Mouse (Mus musculus): Measurements from ENCODE around the gene Olfr877. TPM values are rescaled to one million over a fixed set of nuclear protein-coding genes. Genes with fewer than 3 reads are reported as not detected.

Gene Olfr877
- polyA plus RNA-seq, 1 experiment from 2014 or later: not detected

GRCm38 (mm10) chr9:37870246-37870645, 16.2 kb downstream of the Olfr877 start:
- WGBS: 62% methylated on average over 1 of the region's 1 CpGs
- no peak overlapping the region for H3K4me2 ChIP-seq (ENCODE audit: low read depth, severe bottlenecking)
- no peaks in the 10 kb centered on the region for H3K27me3 ChIP-seq (ENCODE audit: control insufficient read depth, insufficient read depth, low read length)
- ATAC-seq (ENCODE audit: insufficient number of reproducible peaks, low FRiP score, low TSS enrichment, low read depth): no peak
- DNase-seq (ENCODE audit: low spot score): no peak
- H3K4me1 ChIP-seq (ENCODE audit: control insufficient read depth, insufficient read depth, low read length): no peaks in the 10 kb centered on the region
- no peak overlapping the region for H3K4me3 ChIP-seq (ENCODE audit: low read depth, low read length)
- H3K9me3 ChIP-seq (ENCODE audit: control insufficient read depth, low read length): no peaks in the 10 kb centered on the region
- H3K27ac ChIP-seq (replicated peaks; ENCODE audit: low read depth, low read length): no peak overlapping the region
- H3K36me3 ChIP-seq (ENCODE audit: control insufficient read depth, insufficient read depth, low read length): no peaks in the 10 kb centered on the region
- H3K9ac ChIP-seq (ENCODE audit: low read length): no peak overlapping the region

- H3K9ac ChIP-seq (ENCODE audit: low read length): no peak overlapping the region
- no peaks in the 10 kb centered on the region for H3K9me3 ChIP-seq (ENCODE audit: control insufficient read depth, low read length)
- H3K27me3 ChIP-seq (ENCODE audit: control insufficient read depth, insufficient read depth, low read length): no peaks in the 10 kb centered on the region
- no peak overlapping the region for H3K4me2 ChIP-seq (ENCODE audit: low read depth, severe bottlenecking)
- no peak overlapping the region for H3K4me3 ChIP-seq (ENCODE audit: low read depth, low read length)
- WGBS: 88% methylated on average over 1 of the region's 1 CpGs
- H3K27ac ChIP-seq (replicated peaks; ENCODE audit: low read depth, low read length): no peak overlapping the region
- ATAC-seq (ENCODE audit: insufficient number of reproducible peaks, low FRiP score, low TSS enrichment, low read depth): no peak
- no peak for DNase-seq (ENCODE audit: low spot score)
- H3K4me1 ChIP-seq (ENCODE audit: control insufficient read depth, insufficient read depth, low read length): no peaks in the 10 kb centered on the region
- H3K36me3 ChIP-seq (ENCODE audit: control insufficient read depth, insufficient read depth, low read length): no peaks in the 10 kb centered on the region
Measured at GRCm38 (mm10) chr9:37871097-37871496, 17.0 kb downstream of the Olfr877 start.

GRCm38 (mm10) chr9:37871536-37871935, 17.5 kb downstream of the Olfr877 start:
- no peak for DNase-seq (ENCODE audit: low spot score)
- ATAC-seq (ENCODE audit: insufficient number of reproducible peaks, low FRiP score, low TSS enrichment, low read depth): no peak
- H3K9me3 ChIP-seq (ENCODE audit: control insufficient read depth, low read length): no peaks in the 10 kb centered on the region
- no peak overlapping the region for H3K4me3 ChIP-seq (ENCODE audit: low read depth, low read length)
- WGBS: 54% methylated on average over 1 of the region's 1 CpGs
- no peak overlapping the region for H3K4me2 ChIP-seq (ENCODE audit: low read depth, severe bottlenecking)
- no peaks in the 10 kb centered on the region for H3K27me3 ChIP-seq (ENCODE audit: control insufficient read depth, insufficient read depth, low read length)
- no peak overlapping the region for H3K9ac ChIP-seq (ENCODE audit: low read length)
- H3K27ac ChIP-seq (replicated peaks; ENCODE audit: low read depth, low read length): no peak overlapping the region
- no peaks in the 10 kb centered on the region for H3K4me1 ChIP-seq (ENCODE audit: control insufficient read depth, insufficient read depth, low read length)
- no peaks in the 10 kb centered on the region for H3K36me3 ChIP-seq (ENCODE audit: control insufficient read depth, insufficient read depth, low read length)

GRCm38 (mm10) chr9:37890960-37891359, 36.9 kb downstream of the Olfr877 start:
- ATAC-seq (ENCODE audit: insufficient number of reproducible peaks, low FRiP score, low TSS enrichment, low read depth) (no peak), DNase-seq (ENCODE audit: low spot score) (no peak)
- H3K36me3 ChIP-seq (ENCODE audit: control insufficient read depth, insufficient read depth, low read length): no peaks in the 10 kb centered on the region
- WGBS: 34% methylated on average over 2 of the region's 2 CpGs
- H3K4me1 ChIP-seq (ENCODE audit: control insufficient read depth, insufficient read depth, low read length): no peaks in the 10 kb centered on the region
- no peak overlapping the region for H3K4me3 ChIP-seq (ENCODE audit: low read depth, low read length)
- no peak overlapping the region for H3K9ac ChIP-seq (ENCODE audit: low read length)
- H3K27ac ChIP-seq (replicated peaks; ENCODE audit: low read depth, low read length): no peak overlapping the region
- H3K9me3 ChIP-seq (ENCODE audit: control insufficient read depth, low read length): no peaks in the 10 kb centered on the region
- H3K4me2 ChIP-seq (ENCODE audit: low read depth, severe bottlenecking): no peak overlapping the region
- H3K27me3 ChIP-seq (ENCODE audit: control insufficient read depth, insufficient read depth, low read length): no peaks in the 10 kb centered on the region

- DNase-seq (ENCODE audit: low spot score) (no peak), ATAC-seq (ENCODE audit: insufficient number of reproducible peaks, low FRiP score, low TSS enrichment, low read depth) (no peak)
- Histone ChIP-seq H3K4me1 (ENCODE audit: control insufficient read depth, insufficient read depth, low read length) (no peaks in the 10 kb centered on the region), H3K27me3 (ENCODE audit: control insufficient read depth, insufficient read depth, low read length) (no peaks in the 10 kb centered on the region), H3K9ac (ENCODE audit: low read length) (no peak within 1 kb of the TSS), H3K9me3 (ENCODE audit: control insufficient read depth, low read length) (no peaks in the 10 kb centered on the region), H3K27ac (replicated peaks; ENCODE audit: low read depth, low read length) (no peak within 1 kb of the TSS), H3K4me3 (ENCODE audit: low read depth, low read length) (no peak within 1 kb of the TSS), H3K36me3 (ENCODE audit: control insufficient read depth, insufficient read depth, low read length) (no peaks in the 10 kb centered on the region), H3K4me2 (ENCODE audit: low read depth, severe bottlenecking) (no peak within 1 kb of the TSS)
- WGBS: 64% methylated on average over 2 of the region's 2 CpGs
Measured at GRCm38 (mm10) chr9:37896661-37897060, 42.6 kb downstream of the Olfr877 start, which contains the start of gene Olfr145. TSS of gene Olfr145 (plus strand) at chr9:37896724.

- H3K4me1 ChIP-seq (ENCODE audit: control insufficient read depth, insufficient read depth, low read length): no peaks in the 10 kb centered on the region
- H3K27me3 ChIP-seq (ENCODE audit: control insufficient read depth, insufficient read depth, low read length): no peaks in the 10 kb centered on the region
- H3K27ac ChIP-seq (replicated peaks; ENCODE audit: low read depth, low read length): no peak overlapping the region
- H3K4me2 ChIP-seq (ENCODE audit: low read depth, severe bottlenecking): no peak overlapping the region
- DNase-seq (ENCODE audit: low spot score) (no peak), ATAC-seq (ENCODE audit: insufficient number of reproducible peaks, low FRiP score, low TSS enrichment, low read depth) (no peak)
- H3K9ac ChIP-seq (ENCODE audit: low read length): no peak overlapping the region
- 76% methylated on average over 3 of the region's 3 CpGs for WGBS
- no peaks in the 10 kb centered on the region for H3K36me3 ChIP-seq (ENCODE audit: control insufficient read depth, insufficient read depth, low read length)
- H3K9me3 ChIP-seq (ENCODE audit: control insufficient read depth, low read length): no peaks in the 10 kb centered on the region
- H3K4me3 ChIP-seq (ENCODE audit: low read depth, low read length): no peak overlapping the region
Measured at GRCm38 (mm10) chr9:37905555-37905954, 51.5 kb downstream of the Olfr877 start.

Other genes starting within 250 kb of the Olfr877 start
- gene Spa17, start 240.5 kb upstream of the Olfr877 start, polyA plus RNA-seq (2014; fragmentation: Nextera tagmentation; extraction: Ambion mirVana): 5.4 and 7.2 TPM in 2 replicates
- 135 and 136 TPM in 2 replicates for gene Tbrg1, start 197.0 kb upstream of the Olfr877 start, polyA plus RNA-seq (2014; fragmentation: Nextera tagmentation; extraction: Ambion mirVana)
- not detected in 2 replicates for gene Panx3, start 185.0 kb upstream of the Olfr877 start, polyA plus RNA-seq (2014; fragmentation: Nextera tagmentation; extraction: Ambion mirVana)
- not detected in 2 replicates for gene Olfr160, start 138.0 kb upstream of the Olfr877 start, polyA plus RNA-seq (2014; fragmentation: Nextera tagmentation; extraction: Ambion mirVana)
- not detected in 2 replicates for gene Olfr874, start 109.2 kb upstream of the Olfr877 start, polyA plus RNA-seq (2014; fragmentation: Nextera tagmentation; extraction: Ambion mirVana)
- not detected in 2 replicates for gene Olfr875, start 82.4 kb upstream of the Olfr877 start, polyA plus RNA-seq (2014; fragmentation: Nextera tagmentation; extraction: Ambion mirVana)
- gene Olfr876, start 51.2 kb upstream of the Olfr877 start, polyA plus RNA-seq (2014; fragmentation: Nextera tagmentation; extraction: Ambion mirVana): not detected in 2 replicates
- not detected in 2 replicates for gene Olfr145, start 42.5 kb downstream of the Olfr877 start, polyA plus RNA-seq (2014; fragmentation: Nextera tagmentation; extraction: Ambion mirVana)
- gene Olfr878, start 63.6 kb downstream of the Olfr877 start, polyA plus RNA-seq (2014; fragmentation: Nextera tagmentation; extraction: Ambion mirVana): not detected in 2 replicates
- gene Olfr881, start 137.6 kb downstream of the Olfr877 start, polyA plus RNA-seq (2014; fragmentation: Nextera tagmentation; extraction: Ambion mirVana): not detected in 2 replicates
- not detected in 2 replicates for gene Olfr883, start 171.5 kb downstream of the Olfr877 start, polyA plus RNA-seq (2014; fragmentation: Nextera tagmentation; extraction: Ambion mirVana)
- gene Olfr884, start 192.3 kb downstream of the Olfr877 start, polyA plus RNA-seq (2014; fragmentation: Nextera tagmentation; extraction: Ambion mirVana): not detected in 2 replicates
- gene Olfr885, start 207.1 kb downstream of the Olfr877 start, polyA plus RNA-seq (2014; fragmentation: Nextera tagmentation; extraction: Ambion mirVana): not detected in 2 replicates
- gene Olfr887, start 229.8 kb downstream of the Olfr877 start, polyA plus RNA-seq (2014; fragmentation: Nextera tagmentation; extraction: Ambion mirVana): not detected in 2 replicates